Mouse (Mus musculus) erythroblast, embryonic 14.5 days (primary cell): ENCODE results near the gene Anks1.

Experiments
- GATA1 ChIP-seq: IDR thresholded peaks from 2 replicates; pipeline ENCODE4 v1.6.1; 2012; ENCODE audit warnings: low read length, inconsistent platforms, mixed read lengths
- TAL1 ChIP-seq: IDR thresholded peaks from 3 replicates; pipeline ENCODE4 v1.6.1; 2012; ENCODE audit warnings: low read length, inconsistent platforms, mixed read lengths

DNA sequence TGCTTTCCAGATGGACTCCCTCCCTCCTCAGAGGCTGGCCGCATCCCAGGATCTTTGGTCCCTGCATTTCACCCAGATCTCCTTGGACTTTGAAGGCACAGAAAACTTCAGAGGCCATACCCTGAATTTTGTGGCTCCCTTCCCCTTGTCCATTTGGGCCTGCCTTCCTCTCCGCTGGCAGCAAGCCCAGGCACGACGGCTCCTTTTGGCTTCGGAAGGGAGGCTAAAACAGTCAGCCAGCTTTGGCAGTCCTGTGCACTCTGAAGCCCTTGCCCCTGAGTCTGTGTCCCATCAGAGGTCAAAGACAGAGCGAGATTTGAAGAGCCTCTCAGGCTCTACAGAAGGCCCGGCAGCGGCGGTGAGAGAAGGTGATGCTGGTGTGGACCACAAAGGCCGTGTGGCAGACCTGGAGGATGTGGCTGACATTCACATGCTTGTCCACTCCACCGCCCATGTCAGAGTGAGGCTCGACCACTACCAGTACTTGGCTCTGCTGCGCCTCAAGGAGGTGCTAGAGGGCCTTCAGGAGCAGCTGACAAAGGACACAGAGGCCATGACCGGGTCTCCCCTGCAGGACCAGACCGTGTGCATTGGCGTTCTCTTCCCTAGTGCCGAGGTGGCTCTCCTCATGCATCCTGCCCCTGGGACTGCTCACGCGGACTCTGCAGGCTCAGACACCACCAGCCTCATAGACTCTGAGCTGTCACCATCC, 22.5 kb upstream of the Anks1 start:
- TF ChIP-seq TAL1 = no peak
- no peak for TF ChIP-seq GATA1
